Mouse (Mus musculus): ENCODE data around the gene Gm13696. TPM values are rescaled to one million over a fixed set of nuclear protein-coding genes. Genes with fewer than 3 reads are reported as not detected.

Gm13696 gene
- polyA plus RNA-seq, 1 experiment from 2014 or later, result not detected

- no peak for DNase-seq (ENCODE audit: low spot score)
Measured at GRCm38 (mm10) chr2:84019519-84020305, 46.8 kb downstream of the Gm13696 start.

GRCm38 (mm10) chr2:84021930-84022329 is 49.0 kb downstream of the Gm13696 start:
- no peaks in the 10 kb centered on the region for H3K36me3 ChIP-seq (ENCODE audit: control insufficient read depth, insufficient read depth, low read length)
- 59% methylated on average over 2 of the region's 2 CpGs for WGBS
- H3K4me1 ChIP-seq (replicated peaks; ENCODE audit: control insufficient read depth, insufficient read depth, low read length), result 0 out of 2 replicates have a peak, but pooled peaks cover 2% of the 10 kb centered on the region
- ATAC-seq (replicated peaks; ENCODE audit: low FRiP score) (no peak), DNase-seq (ENCODE audit: low spot score) (no peak)
- no peak overlapping the region for H3K27ac ChIP-seq (ENCODE audit: low read depth, low read length)
- H3K27me3 ChIP-seq (replicated peaks; ENCODE audit: control insufficient read depth, insufficient read depth, low read length), result no peaks in the 10 kb centered on the region
- H3K9me3 ChIP-seq (ENCODE audit: control insufficient read depth, low read length), result no peaks in the 10 kb centered on the region
- no peak overlapping the region for H3K9ac ChIP-seq (ENCODE audit: low read depth, low read length)
- no peak overlapping the region for H3K4me2 ChIP-seq
- no peak overlapping the region for H3K4me3 ChIP-seq (ENCODE audit: low read depth, low read length)

More at GRCm38 (mm10) chr2:84019519-84020305, 46.8 kb downstream of the Gm13696 start:
- peak; percentile 82 for ATAC-seq (replicated peaks; ENCODE audit: low FRiP score)
- 40% methylated on average over 8 of the region's 8 CpGs for WGBS
- H3K4me1 ChIP-seq (replicated peaks; ENCODE audit: control insufficient read depth, insufficient read depth, low read length), result 0 out of 2 replicates have a peak, but pooled peaks cover 2% of the 10 kb centered on the region
- no peak overlapping the region for H3K9ac ChIP-seq (ENCODE audit: low read depth, low read length)
- peak overlapping the region; percentile 3; the same call in 1 of the 2 replicates for H3K27ac ChIP-seq (ENCODE audit: low read depth, low read length)
- H3K36me3 ChIP-seq (ENCODE audit: control insufficient read depth, insufficient read depth, low read length), result no peaks in the 10 kb centered on the region
- H3K27me3 ChIP-seq (replicated peaks; ENCODE audit: control insufficient read depth, insufficient read depth, low read length), result no peaks in the 10 kb centered on the region
- H3K9me3 ChIP-seq (ENCODE audit: control insufficient read depth, low read length), result no peaks in the 10 kb centered on the region
- H3K4me2 ChIP-seq, result no peak overlapping the region
- H3K4me3 ChIP-seq (ENCODE audit: low read depth, low read length), result no peak overlapping the region

GRCm38 (mm10) chr2:84022905-84023304 is 50.0 kb downstream of the Gm13696 start:
- no peaks in the 10 kb centered on the region for H3K27me3 ChIP-seq (replicated peaks; ENCODE audit: control insufficient read depth, insufficient read depth, low read length)
- DNase-seq (ENCODE audit: low spot score) (no peak), ATAC-seq (replicated peaks; ENCODE audit: low FRiP score) (no peak)
- 93% methylated on average over 2 of the region's 2 CpGs for WGBS
- H3K4me1 ChIP-seq (replicated peaks; ENCODE audit: control insufficient read depth, insufficient read depth, low read length), result 0 out of 2 replicates have a peak, but pooled peaks cover 2% of the 10 kb centered on the region
- H3K9me3 ChIP-seq (ENCODE audit: control insufficient read depth, low read length), result no peaks in the 10 kb centered on the region
- no peaks in the 10 kb centered on the region for H3K36me3 ChIP-seq (ENCODE audit: control insufficient read depth, insufficient read depth, low read length)
- no peak overlapping the region for H3K9ac ChIP-seq (ENCODE audit: low read depth, low read length)
- H3K4me2 ChIP-seq, result no peak overlapping the region
- H3K27ac ChIP-seq (ENCODE audit: low read depth, low read length), result no peak overlapping the region
- no peak overlapping the region for H3K4me3 ChIP-seq (ENCODE audit: low read depth, low read length)

GRCm38 (mm10) chr2:84023319-84023718 is 50.4 kb downstream of the Gm13696 start:
- H3K27ac ChIP-seq (ENCODE audit: low read depth, low read length), result no peak overlapping the region
- H3K9ac ChIP-seq (ENCODE audit: low read depth, low read length), result no peak overlapping the region
- DNase-seq (ENCODE audit: low spot score) (no peak), ATAC-seq (replicated peaks; ENCODE audit: low FRiP score) (no peak)
- H3K9me3 ChIP-seq (ENCODE audit: control insufficient read depth, low read length), result no peaks in the 10 kb centered on the region
- no peaks in the 10 kb centered on the region for H3K27me3 ChIP-seq (replicated peaks; ENCODE audit: control insufficient read depth, insufficient read depth, low read length)
- no peak overlapping the region for H3K4me2 ChIP-seq
- H3K4me1 ChIP-seq (replicated peaks; ENCODE audit: control insufficient read depth, insufficient read depth, low read length), result 0 out of 2 replicates have a peak, but pooled peaks cover 2% of the 10 kb centered on the region
- WGBS, result 88% methylated on average over 2 of the region's 2 CpGs
- no peak overlapping the region for H3K4me3 ChIP-seq (ENCODE audit: low read depth, low read length)
- H3K36me3 ChIP-seq (ENCODE audit: control insufficient read depth, insufficient read depth, low read length), result no peaks in the 10 kb centered on the region

Other genes with a start within 250 kb of the Gm13696 start
- gene Itgav, start 248.7 kb upstream of the Gm13696 start, polyA plus RNA-seq (2014; fragmentation: Nextera tagmentation; extraction: Ambion mirVana), result 34.3 and 38.3 TPM in 2 replicates
- gene Fam171b, start 160.5 kb upstream of the Gm13696 start, polyA plus RNA-seq (2014; fragmentation: Nextera tagmentation; extraction: Ambion mirVana), result 1.9 and 2.0 TPM in 2 replicates
- not detected in 2 replicates for gene Zswim2, start 31.9 kb upstream of the Gm13696 start, polyA plus RNA-seq (2014; fragmentation: Nextera tagmentation; extraction: Ambion mirVana)
- gene Gm13698, start 17.4 kb upstream of the Gm13696 start, polyA plus RNA-seq (2014; fragmentation: Nextera tagmentation; extraction: Ambion mirVana), result not detected in 2 replicates
- not detected in 2 replicates for gene Gm13693, start 11.6 kb upstream of the Gm13696 start, polyA plus RNA-seq (2014; fragmentation: Nextera tagmentation; extraction: Ambion mirVana)
- gene Gm13695, start 5.8 kb upstream of the Gm13696 start, polyA plus RNA-seq (2014; fragmentation: Nextera tagmentation; extraction: Ambion mirVana), result not detected in 2 replicates
- not detected in 2 replicates for gene Gm13694, start 5.8 kb downstream of the Gm13696 start, polyA plus RNA-seq (2014; fragmentation: Nextera tagmentation; extraction: Ambion mirVana)
- not detected in 2 replicates for gene Gm13697, start 11.6 kb downstream of the Gm13696 start, polyA plus RNA-seq (2014; fragmentation: Nextera tagmentation; extraction: Ambion mirVana)
- not detected in 2 replicates for gene Gm13691, start 17.4 kb downstream of the Gm13696 start, polyA plus RNA-seq (2014; fragmentation: Nextera tagmentation; extraction: Ambion mirVana)

All from liver, embryonic 11.5 days (tissue).